Mouse (Mus musculus) neural tube, embryonic 11.5 days (tissue): ENCODE results near the gene Apof. TPM values are rescaled to one million over a fixed set of nuclear protein-coding genes. Genes with fewer than 3 reads are reported as not detected.

Experiments
- polyA plus RNA-seq: library from polyadenylated mRNA; unstranded; fragments of >200 nt; fragmentation: Nextera tagmentation; extraction: Ambion mirVana; gene quantifications from 2 replicates; pipeline ENCODE4 v1.2.1, GENCODE M21; 2014

The Apof gene
- polyA plus RNA-seq, 1 experiment from 2014 or later, result not detected

Other genes with a start within 250 kb of the Apof start
- 854 and 893 TPM in 2 replicates for gene Naca, start 233.1 kb upstream of the Apof start, polyA plus RNA-seq
- 584 and 611 TPM in 2 replicates for gene Ptges3, start 209.7 kb upstream of the Apof start, polyA plus RNA-seq
- 2,381 and 2,418 TPM in 2 replicates for gene Atp5b, start 185.4 kb upstream of the Apof start, polyA plus RNA-seq
- gene Baz2a, start 177.1 kb upstream of the Apof start, polyA plus RNA-seq, result 20.3 and 23.5 TPM in 2 replicates
- gene Rbms2, start 88.4 kb upstream of the Apof start, polyA plus RNA-seq, result 17.9 and 19.9 TPM in 2 replicates
- 1.2 and 1.5 TPM in 2 replicates for gene Gls2, start 74.2 kb upstream of the Apof start, polyA plus RNA-seq
- 26.2 and 28.0 TPM in 2 replicates for gene Spryd4, start 56.9 kb upstream of the Apof start, polyA plus RNA-seq
- gene Mip, start 42.8 kb upstream of the Apof start, polyA plus RNA-seq, result not detected in 2 replicates
- gene Timeless, start 36.6 kb upstream of the Apof start, polyA plus RNA-seq, result 58.7 and 61.2 TPM in 2 replicates
- 0.99 TPM in 1 of 2 replicates, not detected in the other for gene Apon, start 14.6 kb upstream of the Apof start, polyA plus RNA-seq
- 15.2 and 17.2 TPM in 2 replicates for gene Stat2, start 1.9 kb downstream of the Apof start, polyA plus RNA-seq
- not detected in 2 replicates for gene Il23a, start 30.1 kb downstream of the Apof start, polyA plus RNA-seq
- gene Pan2, start 34.7 kb downstream of the Apof start, polyA plus RNA-seq, result 33.3 and 35.2 TPM in 2 replicates
- gene Cnpy2, start 53.8 kb downstream of the Apof start, polyA plus RNA-seq, result 248 and 261 TPM in 2 replicates
- 266 and 284 TPM in 2 replicates for gene Cs, start 69.1 kb downstream of the Apof start, polyA plus RNA-seq
- 19.0 and 24.1 TPM in 2 replicates for gene Coq10a, start 100.3 kb downstream of the Apof start, polyA plus RNA-seq
- 9.5 and 10.4 TPM in 2 replicates for gene Ankrd52, start 108.4 kb downstream of the Apof start, polyA plus RNA-seq
- not detected in 2 replicates for gene Slc39a5, start 132.6 kb downstream of the Apof start, polyA plus RNA-seq
- gene Nabp2, start 142.8 kb downstream of the Apof start, polyA plus RNA-seq, result 115 and 127 TPM in 2 replicates
- gene Rnf41, start 143.0 kb downstream of the Apof start, polyA plus RNA-seq, result 43.5 and 46.8 TPM in 2 replicates
- 124 and 125 TPM in 2 replicates for gene Smarcc2, start 190.6 kb downstream of the Apof start, polyA plus RNA-seq
- gene Myl6, start 225.5 kb downstream of the Apof start, polyA plus RNA-seq, result 776 and 804 TPM in 2 replicates
- 2.4 and 3.5 TPM in 2 replicates for gene Myl6b, start 230.0 kb downstream of the Apof start, polyA plus RNA-seq